Mouse (Mus musculus) spleen, adult 2 months (tissue): ENCODE data around the gene Zc3hc1.

Experiments
- CTCF ChIP-seq: fragments of 200-500 bp; IDR thresholded peaks from 2 replicates; pipeline ENCODE4 v1.5.1; 2011; ENCODE audit warnings: mild to moderate bottlenecking, inconsistent platforms; ENCODE audit not compliant: insufficient read depth, insufficient read length, insufficient replicate concordance; ENCODE audit errors: extremely low read depth
- POLR2A ChIP-seq: fragments of 200-500 bp; IDR thresholded peaks from 2 replicates; pipeline ENCODE4 v1.6.1; 2011; ENCODE audit warnings: low read depth, low read length, inconsistent platforms

DNA sequence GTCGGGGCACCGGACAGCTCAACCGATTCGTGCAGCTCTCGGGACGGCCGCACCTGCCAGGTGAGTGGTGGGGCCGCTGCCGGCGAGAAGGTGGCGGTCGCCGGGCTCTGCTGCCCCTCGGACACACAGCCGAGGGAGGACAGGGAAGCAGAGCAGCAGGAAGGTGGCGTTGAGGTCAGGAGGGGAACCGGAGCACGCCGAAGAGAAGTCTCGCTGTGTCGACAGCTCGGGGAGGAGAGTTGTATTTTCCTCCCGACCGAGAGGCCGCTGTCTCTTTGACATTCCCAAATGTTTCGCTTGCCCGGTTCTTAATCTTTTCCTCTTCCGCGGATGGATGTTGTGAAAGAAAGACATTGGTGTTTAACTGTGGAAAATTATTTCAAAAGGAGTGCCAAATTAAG is 11.3 kb upstream of the Zc3hc1 start:
- TF ChIP-seq POLR2A (no peak), CTCF (no peak)
